Mouse (Mus musculus): ENCODE results near the gene Lat.

The Lat gene

DNA sequence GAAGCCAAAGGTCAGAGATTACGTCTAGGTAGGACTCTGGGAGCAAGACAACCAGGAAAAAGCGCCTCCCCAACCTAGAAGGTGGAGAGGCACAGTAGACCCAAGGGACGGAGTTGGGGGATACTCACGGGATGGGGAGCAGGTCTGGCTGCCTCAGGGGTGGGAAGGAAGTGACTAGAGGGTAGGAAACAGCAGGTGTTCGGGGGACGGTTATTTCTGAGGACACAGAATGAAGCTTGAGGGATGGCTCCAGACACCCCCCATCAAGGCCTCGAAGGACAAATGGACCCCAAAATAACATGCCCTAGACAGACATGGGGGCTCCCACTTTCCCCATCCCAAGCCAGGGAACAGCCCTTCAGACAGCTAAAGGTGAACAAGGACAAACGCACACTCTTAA, 1.0 kb downstream of the Lat start:
- in situ Hi-C loops (cut with MseI, MboI), result no loop called here

- in situ Hi-C loops (cut with MseI, MboI), result no loop called here
Measured at GRCm38 (mm10) chr7:126367636-126368035, 1.7 kb downstream of the Lat start.

- in situ Hi-C loops (cut with MseI, MboI), result no loop called here
Measured at GRCm38 (mm10) chr7:126363038-126363437, 6.3 kb downstream of the Lat start.

- in situ Hi-C loops (cut with MseI, MboI), result no loop called here
Measured at GRCm38 (mm10) chr7:126359049-126359448, 10.3 kb downstream of the Lat start.

DNA sequence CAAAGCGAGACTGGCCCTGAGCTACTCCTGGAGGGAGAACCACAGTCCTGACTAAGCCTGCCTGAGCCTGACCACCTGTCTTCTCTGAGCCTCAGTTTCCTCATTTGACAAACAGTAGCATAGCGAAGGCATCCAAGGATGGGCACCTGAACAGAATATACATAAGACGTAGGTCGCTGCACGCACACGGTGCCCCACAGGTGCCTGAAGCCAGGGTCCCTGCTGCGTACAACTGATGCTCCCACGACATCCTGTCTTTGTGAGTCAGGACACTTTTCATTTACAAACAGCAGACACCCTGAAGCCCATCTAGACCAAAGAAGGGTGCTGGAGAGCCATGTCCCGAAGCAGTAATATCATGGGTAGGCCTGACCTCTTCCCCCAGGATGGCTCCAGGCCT, 11.0 kb downstream of the Lat start:
- in situ Hi-C loops (cut with MseI, MboI), result no loop called here

- in situ Hi-C loops (cut with MseI, MboI), result no loop called here
Measured at GRCm38 (mm10) chr7:126357838-126358237, 11.5 kb downstream of the Lat start.

DNA sequence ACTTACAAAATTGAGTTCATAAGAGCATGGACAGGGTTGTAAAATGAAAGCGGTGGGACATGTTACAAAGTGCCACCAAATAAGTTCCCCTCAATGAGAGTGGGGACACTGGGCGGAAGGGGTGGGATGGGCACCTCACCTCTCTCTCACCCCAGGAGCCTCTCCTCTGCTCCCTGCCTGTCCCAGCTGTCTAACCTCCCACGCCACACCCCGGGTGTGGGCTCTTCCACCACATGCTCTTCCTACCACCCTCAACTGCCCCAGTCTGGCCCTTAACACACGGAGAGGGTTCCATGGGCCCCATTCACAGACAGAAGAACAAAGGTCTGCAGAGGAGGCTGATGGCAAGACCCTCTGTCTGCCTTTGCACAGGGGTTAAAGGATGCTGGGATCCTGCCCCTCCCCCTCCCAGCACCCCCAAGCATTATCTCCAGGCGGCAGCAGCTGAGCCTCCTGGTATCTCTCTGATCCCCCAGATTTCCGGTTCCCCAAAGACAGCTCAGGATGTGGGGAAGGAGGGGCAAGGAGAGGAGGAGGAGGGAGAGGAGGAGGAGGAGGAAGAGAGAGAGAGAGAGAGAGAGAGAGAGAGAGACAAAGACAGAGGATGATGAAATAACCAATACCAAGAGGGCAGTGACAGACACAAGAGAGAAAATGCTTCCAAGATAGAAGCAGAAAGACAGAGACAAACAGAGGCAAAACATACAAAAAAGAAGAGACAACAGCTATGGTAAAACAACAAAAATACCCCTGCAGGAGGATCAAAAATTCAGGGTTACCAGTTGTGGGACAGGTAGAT, 12.4 kb downstream of the Lat start:
- in situ Hi-C loops (cut with MseI, MboI), result no loop called here

DNA sequence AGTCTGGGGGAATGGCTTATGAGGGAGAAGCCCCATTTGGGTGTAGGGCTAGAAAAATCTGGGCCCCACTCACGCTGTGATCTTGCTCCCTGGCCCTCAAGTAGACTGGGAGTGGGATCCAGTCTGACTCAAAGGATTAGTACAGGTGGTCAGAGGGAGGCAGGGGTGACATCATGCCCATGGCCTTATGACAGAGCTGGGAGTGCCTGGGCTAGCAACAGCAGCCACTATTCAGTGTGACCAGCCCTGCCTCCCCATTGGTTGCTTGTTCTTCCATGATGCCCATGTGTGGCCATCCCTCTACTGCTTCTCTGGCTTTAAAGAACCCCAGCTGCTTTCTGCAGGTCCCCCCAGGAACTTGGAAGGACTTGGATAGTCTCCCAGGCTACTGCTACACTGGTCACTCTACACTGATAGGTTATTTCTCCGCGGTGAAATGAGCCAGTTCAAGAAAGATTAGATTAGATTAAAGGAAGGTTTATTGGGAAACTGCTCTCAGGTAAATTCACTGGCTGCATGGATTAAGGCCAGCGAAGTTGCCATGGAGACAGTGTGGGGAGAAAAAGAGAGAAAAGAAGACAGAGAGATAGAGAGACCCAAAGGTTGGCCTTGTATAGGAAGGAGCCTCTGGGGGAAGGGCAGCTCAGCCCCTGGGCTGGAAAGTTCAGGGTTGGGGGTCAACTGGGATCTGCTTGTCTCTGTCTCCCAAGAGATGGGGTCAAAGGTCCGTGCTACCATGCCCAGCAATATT, 13.3 kb downstream of the Lat start:
- in situ Hi-C loops (cut with MseI, MboI), result no loop called here

DNA sequence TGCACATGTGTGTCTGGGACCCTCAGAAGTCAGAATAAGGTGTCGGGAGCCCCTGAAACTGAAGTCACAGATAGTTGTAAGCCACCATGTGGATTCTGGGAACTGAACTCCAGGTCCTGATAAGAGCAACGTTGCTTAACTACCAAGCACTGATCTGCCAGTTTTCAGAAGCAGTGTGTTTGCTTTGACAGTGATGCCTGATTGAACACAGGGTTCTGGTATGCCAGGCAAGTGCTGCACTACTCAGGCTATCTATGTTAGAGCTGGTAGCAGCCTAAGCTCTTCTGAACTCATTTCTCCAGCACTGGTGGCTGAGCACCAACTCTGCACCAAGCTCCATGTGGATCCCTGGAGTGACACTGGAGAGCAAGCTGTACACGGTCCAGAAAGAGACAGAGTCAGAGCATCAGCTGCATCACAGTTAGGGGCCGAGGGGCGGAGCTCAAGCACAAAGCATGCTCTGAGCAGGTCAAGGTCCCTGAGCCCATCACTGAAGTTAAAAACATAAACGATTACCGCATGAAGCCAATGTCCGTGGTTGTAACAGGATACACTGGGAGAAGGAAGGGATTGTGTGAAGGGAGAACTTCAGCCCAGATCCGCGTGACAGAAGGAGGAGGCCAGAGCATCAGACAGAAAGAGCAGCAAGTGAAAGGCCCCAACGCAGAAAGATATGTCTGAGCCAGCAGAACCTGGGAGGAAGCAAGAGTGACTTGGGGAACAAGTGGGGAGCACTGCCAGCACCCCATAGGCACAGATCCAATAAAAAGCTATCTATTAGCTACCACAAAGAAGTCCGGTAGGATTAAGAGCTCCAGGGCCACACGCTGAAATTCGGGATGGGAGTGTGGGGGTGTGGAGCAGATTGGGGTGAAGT, 14.4 kb downstream of the Lat start:
- in situ Hi-C loops (cut with MseI, MboI), result no loop called here

GRCm38 (mm10) chr7:126353994-126354365, 15.4 kb downstream of the Lat start:
- in situ Hi-C loops (cut with MseI, MboI), result no loop called here

- in situ Hi-C loops (cut with MseI, MboI), result no loop called here
Measured at GRCm38 (mm10) chr7:126353251-126353993, 15.9 kb downstream of the Lat start.

DNA sequence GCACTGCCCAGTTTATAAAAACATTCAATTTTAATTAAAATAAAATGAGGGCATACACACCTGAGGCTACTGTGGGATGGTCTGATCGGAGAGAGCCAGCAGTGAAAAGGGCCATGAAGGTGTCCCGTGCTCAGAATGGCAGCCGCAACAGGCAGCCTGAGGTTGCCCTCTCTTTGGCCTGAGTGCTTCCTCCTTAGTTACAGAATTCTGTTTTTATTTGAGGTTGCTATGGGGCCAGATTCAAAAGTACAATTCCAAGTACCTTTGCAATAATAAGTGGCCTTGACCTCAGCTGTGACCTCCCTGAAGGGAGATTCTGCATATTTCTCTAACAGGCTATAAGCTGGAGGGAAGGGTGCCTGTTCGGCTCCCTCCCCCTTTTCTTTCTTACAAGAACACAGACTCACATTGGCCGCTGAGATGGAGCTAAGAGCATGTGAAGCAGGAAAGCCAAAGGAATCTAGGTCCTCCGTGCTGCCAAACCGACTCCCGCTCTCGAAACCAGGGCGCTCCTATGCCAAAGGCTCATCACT, 17.9 kb downstream of the Lat start:
- in situ Hi-C loops (cut with MseI, MboI), result no loop called here

- in situ Hi-C loops (cut with MseI, MboI), result no loop called here
Measured at GRCm38 (mm10) chr7:126350748-126351418, 18.5 kb downstream of the Lat start.

DNA sequence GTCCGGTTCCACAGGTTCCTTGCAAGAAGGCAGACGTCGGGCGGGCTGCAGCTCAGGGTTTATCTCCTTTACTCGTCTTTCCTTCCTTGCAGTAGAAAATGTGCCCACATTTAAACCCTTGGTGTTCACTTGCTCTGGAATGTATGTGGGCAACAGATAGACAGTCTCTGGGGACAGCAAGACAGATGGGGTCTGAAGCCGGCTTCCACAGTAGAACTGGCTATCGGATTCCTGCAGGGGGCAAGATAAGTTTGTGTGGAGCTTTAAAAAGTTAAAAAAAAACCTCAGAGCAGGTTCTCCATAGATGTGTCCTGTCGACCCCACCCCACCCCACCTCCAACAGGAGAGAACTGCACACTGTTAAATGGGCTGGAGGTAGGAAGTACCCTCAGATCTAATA, 21.1 kb downstream of the Lat start:
- in situ Hi-C loops (cut with MseI, MboI), result no loop called here

- in situ Hi-C loops (cut with MseI, MboI), result no loop called here
Measured at GRCm38 (mm10) chr7:126347098-126347497, 22.3 kb downstream of the Lat start.

GRCm38 (mm10) chr7:126345969-126346368, 23.4 kb downstream of the Lat start:
- in situ Hi-C loops (cut with MseI, MboI), result no loop called here

- in situ Hi-C loops (cut with MseI, MboI), result no loop called here
Measured at GRCm38 (mm10) chr7:126345557-126345956, 23.8 kb downstream of the Lat start.

- in situ Hi-C loops (cut with MseI, MboI), result no loop called here
Measured at GRCm38 (mm10) chr7:126340896-126341295, 28.5 kb downstream of the Lat start.

DNA sequence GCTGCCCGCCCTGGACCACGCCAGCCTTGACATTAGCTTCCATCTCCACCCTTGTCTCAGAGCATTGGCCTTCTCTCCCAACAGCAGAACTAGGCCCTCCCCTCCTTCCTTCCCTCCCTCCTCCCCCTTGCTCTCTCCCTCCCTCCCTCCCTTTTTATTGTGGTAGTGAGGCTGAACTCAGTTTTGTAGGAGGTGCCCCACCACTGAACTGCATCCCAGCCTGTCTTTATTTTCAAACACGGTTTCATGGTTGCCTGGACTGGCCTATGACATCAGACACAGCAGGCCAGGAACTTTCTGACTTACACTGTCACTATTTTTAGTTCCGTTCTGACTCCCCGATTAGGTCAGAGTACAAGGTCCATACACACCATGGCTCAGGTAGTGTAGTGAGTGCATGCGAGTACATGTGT, 29.2 kb downstream of the Lat start:
- in situ Hi-C loops (cut with MseI, MboI), result no loop called here

DNA sequence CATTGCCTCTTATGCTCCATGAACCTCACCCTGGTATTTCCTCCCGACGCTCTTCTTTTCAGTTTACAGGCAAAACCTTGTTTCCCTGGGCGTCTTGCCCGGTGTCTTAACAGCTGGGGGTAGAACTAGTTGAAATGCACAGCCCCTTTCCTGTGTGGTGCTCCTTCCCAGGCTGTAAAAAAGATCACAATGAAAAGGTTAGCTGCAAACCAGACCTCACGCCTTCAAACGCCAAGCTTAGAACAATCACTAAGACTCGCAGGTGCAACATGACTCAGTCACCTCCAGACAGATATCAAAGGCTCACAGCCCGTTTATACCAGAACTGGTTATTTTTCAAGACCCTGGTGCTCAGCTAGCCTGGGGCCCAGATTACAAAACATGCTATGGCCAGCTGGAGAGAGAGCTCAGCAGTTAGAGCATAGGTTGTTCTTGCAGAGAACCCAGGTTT, 29.8 kb downstream of the Lat start:
- in situ Hi-C loops (cut with MseI, MboI), result no loop called here

DNA sequence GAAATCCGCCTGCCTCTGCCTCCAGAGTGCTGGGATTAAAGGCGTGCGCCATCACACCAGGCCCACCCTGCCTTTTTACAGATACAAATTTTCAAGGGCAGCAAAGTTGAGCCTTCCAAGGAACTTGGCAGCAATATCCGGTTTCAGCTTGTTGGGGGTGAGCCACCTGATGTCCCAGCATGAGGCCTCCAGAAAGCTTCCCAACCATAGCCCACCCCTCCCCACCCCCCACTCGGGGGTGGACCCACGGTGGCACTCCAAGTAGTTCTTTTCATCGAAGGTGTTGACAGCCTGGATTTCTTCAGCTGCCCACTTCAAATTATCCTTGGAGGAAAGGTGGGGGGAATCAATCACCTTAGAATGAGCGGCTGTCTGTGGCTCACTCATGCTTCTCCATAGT, 30.5 kb downstream of the Lat start:
- in situ Hi-C loops (cut with MseI, MboI), result no loop called here

Data from mouse trophoblast stem cell (cell line).